Mouse (Mus musculus): Measurements from ENCODE around the gene Kif18a.
A peak's percentile ranks its signal among the peaks of the same experiment; 100 is the strongest.

Gene Kif18a

GRCm38 (mm10) chr2:109280600-109281340 lies at the start of gene Kif18a, which contains the start of gene Mettl15:
Gene Kif18a, plus strand, starts transcription at chr2:109280738.
Gene Mettl15, minus strand, starts transcription at chr2:109280748.
- DNase-seq = peak; percentile 97 to 98

GRCm38 (mm10) chr2:109233876-109234275 lies 46.7 kb upstream of the Kif18a start:
- DNase-seq = no peak

GRCm38 (mm10) chr2:109235741-109236140 lies 44.8 kb upstream of the Kif18a start:
- no peak for DNase-seq

DNA sequence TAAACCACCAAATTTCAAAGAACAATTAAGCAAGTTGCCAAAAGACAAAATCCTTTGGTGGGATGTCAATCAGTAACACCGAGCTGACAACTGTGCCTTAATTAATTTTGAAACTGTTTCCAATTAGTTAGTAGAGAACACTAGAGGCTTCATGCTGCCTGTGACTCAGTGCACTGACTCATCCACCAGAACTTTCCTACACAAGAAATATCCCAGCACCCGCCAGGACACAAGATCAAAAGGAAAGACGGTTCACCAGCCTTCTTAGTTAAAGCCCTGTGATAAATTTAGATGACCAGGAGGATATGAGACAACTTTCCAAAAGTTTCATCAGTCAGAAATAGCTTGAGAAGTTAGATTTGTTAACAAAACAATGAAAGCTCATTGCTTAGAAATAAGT lies 38.6 kb upstream of the Kif18a start:
- DNase-seq = no peak

GRCm38 (mm10) chr2:109262779-109263178 lies 17.8 kb upstream of the Kif18a start:
- DNase-seq = no peak

DNA sequence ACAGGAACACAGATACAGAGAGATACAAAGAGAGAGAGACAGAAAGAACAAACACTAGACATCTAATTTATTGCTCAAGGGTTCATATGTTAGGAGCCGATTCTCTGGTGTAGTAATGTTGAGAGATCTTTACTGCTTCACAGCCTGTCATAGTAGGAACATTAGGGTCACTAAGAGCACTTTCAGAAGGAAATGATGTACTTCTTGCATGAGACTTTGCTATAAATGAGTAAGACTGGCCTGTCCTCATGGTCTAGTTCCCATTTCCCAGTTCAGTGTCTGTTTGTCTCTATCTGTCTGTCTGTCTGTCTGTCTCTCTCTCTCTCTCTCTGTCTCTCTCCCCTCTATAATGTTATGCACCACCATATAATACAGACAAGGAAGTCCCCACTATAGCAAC lies 7.4 kb upstream of the Kif18a start:
- no peak for DNase-seq

DNA sequence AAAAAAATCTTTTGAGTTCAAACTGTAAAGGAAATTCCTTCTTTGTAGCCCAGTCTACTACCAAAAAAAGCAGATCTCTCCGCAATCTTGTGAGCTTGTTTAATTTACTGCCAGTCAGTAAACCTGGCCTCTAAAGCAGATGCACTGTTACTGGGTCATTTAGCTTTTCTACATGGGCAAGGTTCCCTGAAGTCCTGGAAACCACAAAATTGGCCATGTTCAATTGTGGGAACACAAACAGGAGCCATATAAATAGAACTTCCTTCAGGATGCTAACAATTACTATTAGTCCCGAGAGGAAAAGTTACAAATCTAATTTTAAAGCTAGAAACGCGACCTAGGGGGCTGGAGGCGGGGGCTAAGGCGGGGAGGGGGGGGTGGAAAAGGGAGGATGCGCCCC lies 2.9 kb upstream of the Kif18a start:
- DNase-seq = no peak

GRCm38 (mm10) chr2:109278036-109278435 lies 2.5 kb upstream of the Kif18a start:
- peak; percentile 61 to 69 for DNase-seq

GRCm38 (mm10) chr2:109280272-109280599 lies 302 bp upstream of the Kif18a start:
- DNase-seq = no peak

DNA sequence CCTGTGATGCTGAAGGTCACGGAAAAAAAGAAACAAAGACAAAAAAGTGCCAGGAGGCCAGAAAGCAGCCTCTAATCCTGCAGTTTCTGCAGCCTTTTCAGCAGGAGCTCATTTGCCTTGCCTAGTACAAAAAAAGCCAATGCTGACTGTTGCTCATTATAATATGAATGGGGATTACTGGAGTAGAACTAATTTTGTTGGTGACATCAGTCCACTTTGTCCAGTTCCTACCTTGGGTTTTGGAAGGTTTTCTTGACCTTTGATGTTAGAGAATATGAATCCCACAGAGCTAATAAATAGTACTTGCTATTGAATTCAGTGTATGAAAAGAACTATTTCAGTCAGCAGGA lies 778 bp downstream of the Kif18a start:
- DNase-seq = no peak

DNA sequence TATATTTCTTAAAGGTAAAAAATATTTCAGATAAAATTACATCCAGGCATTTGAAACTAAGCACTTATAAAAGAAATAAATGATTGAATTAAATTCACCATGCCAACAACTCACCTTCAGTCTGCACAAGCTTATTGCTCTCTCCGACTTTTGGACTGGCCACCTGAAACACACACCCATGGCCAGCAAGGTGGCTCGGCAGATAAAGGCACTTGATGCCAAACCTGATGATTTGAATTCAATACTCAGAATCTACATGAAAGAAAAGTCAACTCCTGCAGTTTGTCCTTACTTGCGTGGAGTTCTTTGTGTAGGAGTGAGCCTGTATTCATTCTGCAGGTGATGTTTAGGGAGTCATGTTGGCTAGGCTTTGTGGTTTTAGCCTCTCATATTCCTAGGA lies 3.6 kb downstream of the Kif18a start:
- DNase-seq = no peak

GRCm38 (mm10) chr2:109289327-109289726 lies 8.8 kb downstream of the Kif18a start:
- DNase-seq = no peak

DNA sequence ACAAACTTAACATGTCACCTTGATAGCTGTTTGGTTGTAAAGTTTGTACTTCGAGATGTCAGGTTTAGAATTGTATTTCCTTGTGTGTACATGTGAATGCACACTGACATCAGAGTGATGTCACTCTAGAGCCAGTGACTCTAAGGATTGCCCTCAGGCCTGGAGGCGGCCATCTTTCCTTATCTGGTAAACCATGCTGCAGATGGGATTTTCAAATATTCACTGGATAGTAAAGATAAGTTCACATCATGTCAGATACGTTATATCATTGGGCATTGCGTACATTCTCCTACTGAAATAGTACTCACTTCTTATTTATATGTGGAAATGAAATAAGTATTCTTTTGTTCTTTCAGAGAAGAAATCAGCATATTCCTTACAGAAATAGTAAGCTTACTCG lies 15.7 kb downstream of the Kif18a start:
- DNase-seq = no peak

GRCm38 (mm10) chr2:109298160-109298559 lies 17.6 kb downstream of the Kif18a start:
- no peak for DNase-seq

DNA sequence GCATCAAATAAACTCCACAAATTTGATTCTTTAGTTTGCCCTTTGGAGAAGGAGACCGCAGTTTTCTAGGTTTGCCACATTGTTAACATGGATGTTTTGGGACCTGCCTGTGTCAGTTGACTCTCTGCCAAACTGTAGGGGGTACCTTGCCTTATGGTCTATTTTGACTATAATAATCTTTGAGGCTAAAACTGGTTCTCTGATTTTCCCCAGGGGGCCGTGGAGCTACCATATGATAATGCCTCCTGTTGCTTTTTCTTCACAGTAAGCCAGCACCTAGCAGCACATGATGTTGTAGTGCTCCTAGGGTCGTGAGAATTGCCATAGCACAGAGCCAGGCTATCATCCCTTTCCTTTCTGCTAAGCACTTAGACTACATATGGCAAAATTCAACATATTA lies 21.7 kb downstream of the Kif18a start:
- DNase-seq = no peak

GRCm38 (mm10) chr2:109303638-109304037 lies 23.1 kb downstream of the Kif18a start:
- DNase-seq = no peak

GRCm38 (mm10) chr2:109311369-109311768 lies 30.8 kb downstream of the Kif18a start:
- DNase-seq = no peak

- no peak for DNase-seq
These were observed 51.3 kb downstream of the Kif18a start for GRCm38 (mm10) chr2:109331807-109332206.

DNA sequence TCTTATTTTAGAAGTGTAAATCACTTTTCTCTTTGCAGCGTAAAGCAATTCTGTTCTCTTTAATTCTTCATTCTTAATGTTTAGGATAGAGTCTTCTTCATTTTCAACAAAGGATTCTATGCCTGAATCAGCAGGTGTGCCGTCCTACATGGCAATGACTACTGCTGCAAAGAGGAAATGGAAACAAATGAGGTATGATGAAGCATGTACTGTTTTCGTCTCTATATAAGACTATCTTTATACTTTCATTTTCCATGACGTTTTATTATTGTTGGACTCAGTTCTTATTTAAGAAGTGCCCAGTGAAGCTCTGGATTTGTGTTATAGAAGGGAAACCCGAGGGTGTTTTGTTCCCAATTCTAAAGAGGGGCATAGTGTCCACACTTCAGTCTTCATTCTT lies 53.7 kb downstream of the Kif18a start:
- no peak for DNase-seq

GRCm38 (mm10) chr2:109335765-109336164 lies 55.2 kb downstream of the Kif18a start:
- no peak for DNase-seq

DNA sequence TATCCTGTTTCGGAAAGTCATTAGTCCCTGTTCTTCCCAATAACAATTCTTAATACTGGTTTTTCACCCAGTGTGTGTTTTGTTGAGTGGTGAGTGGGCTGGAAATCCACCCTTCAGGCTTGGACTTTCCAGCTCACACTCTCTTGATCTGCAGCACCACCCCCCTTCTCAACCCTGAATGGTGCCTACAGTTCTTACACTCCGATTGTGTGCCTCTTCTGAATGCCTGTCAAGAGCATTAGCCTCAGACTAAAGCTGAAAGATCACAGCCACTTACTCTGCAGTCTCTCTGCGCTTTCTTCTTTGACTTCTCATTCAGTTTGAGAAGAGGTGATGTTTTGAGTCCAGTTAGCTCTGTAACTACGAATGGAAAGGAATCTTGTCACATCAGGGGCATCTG lies 64.8 kb downstream of the Kif18a start:
- no peak for DNase-seq

- DNase-seq = no peak
These were observed 68.2 kb downstream of the Kif18a start for GRCm38 (mm10) chr2:109348742-109349141.

DNA sequence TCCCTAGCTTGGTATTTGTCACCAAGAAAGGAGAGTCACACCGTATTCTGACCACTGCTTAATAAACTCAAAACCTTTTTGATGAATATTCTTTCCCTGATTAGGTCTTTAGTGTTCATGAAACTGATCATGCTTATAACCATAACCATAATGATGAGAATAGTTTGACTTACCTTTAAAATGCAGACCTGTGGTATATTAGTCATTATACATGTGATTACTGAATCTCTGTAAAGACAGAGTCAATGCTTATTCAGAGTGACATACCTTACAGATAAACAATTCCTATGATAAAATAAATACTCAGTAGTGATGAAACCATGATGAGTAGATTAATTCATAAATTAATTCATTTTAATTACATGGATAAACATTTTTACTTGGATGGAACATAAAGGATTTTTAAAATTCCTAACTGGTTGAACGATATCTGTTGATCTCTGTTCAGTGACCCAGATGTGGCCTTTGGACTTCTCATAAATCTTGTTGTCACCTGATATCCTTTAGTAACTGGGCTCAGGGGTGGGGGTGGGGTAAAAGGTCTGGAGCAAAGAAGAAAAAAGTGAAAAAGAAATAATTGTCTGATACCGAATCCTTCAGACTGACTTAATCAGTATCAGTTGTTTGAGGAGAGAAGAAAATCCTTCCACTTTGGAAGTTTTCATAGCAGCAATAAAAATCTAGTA lies 78.1 kb downstream of the Kif18a start:
- no peak for DNase-seq

- DNase-seq = no peak
These were observed 85.4 kb downstream of the Kif18a start for GRCm38 (mm10) chr2:109365962-109366361.

DNA sequence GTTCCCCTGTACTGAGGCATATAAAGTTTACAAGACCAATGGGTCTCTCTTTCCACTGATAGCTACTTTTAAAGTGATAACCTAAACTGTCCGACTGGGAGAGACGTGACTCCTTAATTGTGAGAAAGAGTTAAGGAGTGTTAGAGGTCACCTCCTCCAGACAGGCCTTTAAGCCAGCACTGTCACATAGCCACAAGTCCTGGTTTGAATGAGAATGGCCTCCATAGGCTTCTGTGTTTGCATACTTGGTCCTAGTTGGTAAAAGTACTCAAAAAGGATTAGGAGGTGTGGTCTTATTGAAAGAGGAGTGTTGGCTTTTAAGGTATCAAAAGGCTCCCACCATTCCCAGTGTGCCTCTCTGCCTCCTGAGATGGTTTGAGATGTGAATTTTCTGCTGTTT lies 94.3 kb downstream of the Kif18a start:
- DNase-seq = no peak

All from kidney, postnatal 4 days (tissue).